Mouse (Mus musculus): ENCODE data around the gene Cbx2.

Cbx2 gene

DNA sequence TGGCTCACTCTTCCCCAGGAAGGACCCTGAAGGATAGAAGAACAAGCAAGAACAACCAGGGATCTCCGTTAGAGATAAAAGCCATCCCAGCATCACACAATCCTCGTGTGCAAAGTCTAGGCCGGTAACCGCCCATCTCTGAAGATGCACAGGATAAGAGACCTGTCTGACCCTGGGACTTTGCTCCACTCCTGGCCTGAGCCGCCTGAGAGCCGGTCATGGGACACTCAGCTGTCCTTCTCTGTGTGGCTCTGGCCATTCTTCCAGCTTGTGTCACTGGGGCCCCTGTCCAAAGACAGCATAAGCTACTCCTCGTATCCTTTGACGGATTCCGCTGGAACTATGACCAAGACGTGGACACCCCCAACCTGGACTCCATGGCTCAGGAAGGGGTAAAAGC is 34.8 kb upstream of the Cbx2 start, which contains the start of gene Enpp7:
Gene Enpp7, plus strand, starts transcription at position 190 of the 400 bp plus-strand sequence.
- H3K4me3 ChIP-seq (replicated peaks; ENCODE audit: low read length), result no peak within 1 kb of the TSS
- H3K9me3 ChIP-seq (ENCODE audit: low read length), result no peaks in the 10 kb centered on the region
- TF ChIP-seq CTCF (conservative IDR thresholded peaks at IDR 0.05; ENCODE audit: low read length) (no peak), POU5F1 (IDR thresholded peaks at IDR 0.05; ENCODE audit: borderline replicate concordance, low read length) (no peak), NANOG (IDR thresholded peaks at IDR 0.05; ENCODE audit: borderline replicate concordance, low read length) (no peak)
- no peaks in the 10 kb centered on the region for H3K36me3 ChIP-seq (ENCODE audit: insufficient read depth, low read length)
- peaks cover 22% of the 10 kb centered on the region for H3K4me1 ChIP-seq (replicated peaks; ENCODE audit: low read depth, low read length)
- peaks cover 31% of the 10 kb centered on the region for H3K27me3 ChIP-seq (ENCODE audit: insufficient read depth, low read length)

GRCm38 (mm10) chr11:118992781-118993180 is 30.0 kb upstream of the Cbx2 start:
- no peak for TF ChIP-seq NANOG (IDR thresholded peaks at IDR 0.05; ENCODE audit: borderline replicate concordance, low read length)
- no peak for TF ChIP-seq POU5F1 (IDR thresholded peaks at IDR 0.05; ENCODE audit: borderline replicate concordance, low read length)
- TF ChIP-seq CTCF (conservative IDR thresholded peaks at IDR 0.05; ENCODE audit: low read length), result no peak
- Histone ChIP-seq H3K4me1 (replicated peaks; ENCODE audit: low read depth, low read length) (peaks cover 24% of the 10 kb centered on the region), H3K27me3 (ENCODE audit: insufficient read depth, low read length) (peaks cover 59% of the 10 kb centered on the region), H3K36me3 (ENCODE audit: insufficient read depth, low read length) (no peaks in the 10 kb centered on the region), H3K9me3 (ENCODE audit: low read length) (no peaks in the 10 kb centered on the region), H3K4me3 (replicated peaks; ENCODE audit: low read length) (no peak overlapping the region)

DNA sequence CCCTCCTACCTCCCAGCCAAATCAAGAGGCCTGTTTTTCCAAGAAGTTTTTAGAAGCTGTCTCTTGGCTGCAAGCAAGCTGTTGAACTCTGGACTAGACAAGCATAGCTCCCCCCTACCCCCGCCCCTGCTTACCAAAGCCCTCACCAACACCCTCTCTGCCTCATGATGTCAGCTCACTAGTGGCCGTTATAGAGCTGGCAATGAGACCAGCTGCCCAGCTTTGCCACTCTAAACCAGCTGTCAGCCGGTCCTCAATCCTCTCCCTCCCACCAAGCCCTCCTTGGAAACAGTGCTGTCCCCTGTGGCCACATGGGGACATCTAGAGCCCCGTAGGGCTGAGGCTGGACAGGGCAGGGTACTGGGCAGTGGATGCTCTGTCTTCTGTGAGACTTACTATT is 27.3 kb upstream of the Cbx2 start:
- no peak overlapping the region for H3K4me3 ChIP-seq (replicated peaks; ENCODE audit: low read length)
- no peaks in the 10 kb centered on the region for H3K9me3 ChIP-seq (ENCODE audit: low read length)
- H3K4me1 ChIP-seq (replicated peaks; ENCODE audit: low read depth, low read length), result peaks cover 40% of the 10 kb centered on the region
- peaks cover 67% of the 10 kb centered on the region for H3K27me3 ChIP-seq (ENCODE audit: insufficient read depth, low read length)
- H3K36me3 ChIP-seq (ENCODE audit: insufficient read depth, low read length), result no peaks in the 10 kb centered on the region
- TF ChIP-seq NANOG (IDR thresholded peaks at IDR 0.05; ENCODE audit: borderline replicate concordance, low read length), result no peak
- TF ChIP-seq CTCF (conservative IDR thresholded peaks at IDR 0.05; ENCODE audit: low read length), result no peak
- no peak for TF ChIP-seq POU5F1 (IDR thresholded peaks at IDR 0.05; ENCODE audit: borderline replicate concordance, low read length)

DNA sequence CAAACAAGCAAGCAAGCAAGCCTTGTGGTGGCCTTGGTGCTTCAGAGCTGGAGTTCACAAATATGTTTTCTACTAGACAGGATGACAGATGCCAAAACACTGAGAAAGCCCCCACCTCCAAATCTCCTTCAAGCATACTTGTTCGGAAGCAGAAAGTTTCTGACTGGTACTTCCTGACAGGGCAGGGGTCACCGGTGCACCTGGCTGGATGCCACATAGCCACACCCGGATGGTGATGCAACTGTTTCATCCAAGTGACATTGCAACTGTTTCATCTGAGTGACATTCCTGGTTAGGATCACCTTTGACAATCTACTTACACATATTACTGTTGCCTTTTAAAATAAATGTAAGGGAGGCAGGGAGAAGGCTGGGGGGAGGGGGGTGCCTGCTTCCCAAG is 25.6 kb upstream of the Cbx2 start:
- no peak overlapping the region for H3K4me3 ChIP-seq (replicated peaks; ENCODE audit: low read length)
- TF ChIP-seq NANOG (IDR thresholded peaks at IDR 0.05; ENCODE audit: borderline replicate concordance, low read length) (no peak), POU5F1 (IDR thresholded peaks at IDR 0.05; ENCODE audit: borderline replicate concordance, low read length) (no peak), CTCF (conservative IDR thresholded peaks at IDR 0.05; ENCODE audit: low read length) (no peak)
- no peaks in the 10 kb centered on the region for H3K36me3 ChIP-seq (ENCODE audit: insufficient read depth, low read length)

GRCm38 (mm10) chr11:118998540-118999265 is 24.1 kb upstream of the Cbx2 start:
- Histone ChIP-seq H3K4me3 (replicated peaks; ENCODE audit: low read length) (peak overlapping the region; percentile 67), H3K9me3 (ENCODE audit: low read length) (no peaks in the 10 kb centered on the region), H3K4me1 (replicated peaks; ENCODE audit: low read depth, low read length) (peaks cover 36% of the 10 kb centered on the region), H3K27me3 (ENCODE audit: insufficient read depth, low read length) (peaks cover 76% of the 10 kb centered on the region), H3K36me3 (ENCODE audit: insufficient read depth, low read length) (no peaks in the 10 kb centered on the region)
- TF ChIP-seq NANOG (IDR thresholded peaks at IDR 0.05; ENCODE audit: borderline replicate concordance, low read length) (no peak), POU5F1 (IDR thresholded peaks at IDR 0.05; ENCODE audit: borderline replicate concordance, low read length) (no peak), CTCF (conservative IDR thresholded peaks at IDR 0.05; ENCODE audit: low read length) (peak; percentile 69)

More for the DNA sequence above, 25.6 kb upstream of the Cbx2 start:
- peaks cover 40% of the 10 kb centered on the region for H3K4me1 ChIP-seq (replicated peaks; ENCODE audit: low read depth, low read length)
- no peaks in the 10 kb centered on the region for H3K9me3 ChIP-seq (ENCODE audit: low read length)
- H3K27me3 ChIP-seq (ENCODE audit: insufficient read depth, low read length), result peaks cover 74% of the 10 kb centered on the region

DNA sequence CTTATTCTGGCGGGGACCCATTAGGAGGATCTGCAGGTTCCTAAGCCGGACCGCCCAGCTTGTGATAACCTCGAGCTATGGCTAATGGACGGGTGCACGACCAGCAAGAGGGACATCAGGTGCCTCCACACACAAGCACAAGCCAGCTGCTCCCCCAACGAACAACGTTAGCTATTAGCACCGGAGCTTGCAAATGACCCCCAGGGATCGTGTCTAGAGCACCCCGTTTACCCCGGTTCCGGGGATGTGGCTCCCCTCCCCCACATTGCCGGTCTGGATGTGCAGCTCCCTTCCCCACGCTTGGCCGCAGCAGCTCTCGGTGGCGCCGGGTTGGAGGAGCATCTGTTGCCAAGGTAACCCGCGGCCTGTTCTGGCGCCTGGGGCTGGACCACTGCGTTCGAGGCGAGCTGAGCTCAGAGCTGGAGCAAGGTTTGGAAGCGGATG is 23.4 kb upstream of the Cbx2 start:
- no peaks in the 10 kb centered on the region for H3K36me3 ChIP-seq (ENCODE audit: insufficient read depth, low read length)
- peaks cover 74% of the 10 kb centered on the region for H3K27me3 ChIP-seq (ENCODE audit: insufficient read depth, low read length)
- TF ChIP-seq NANOG (IDR thresholded peaks at IDR 0.05; ENCODE audit: borderline replicate concordance, low read length) (no peak), CTCF (conservative IDR thresholded peaks at IDR 0.05; ENCODE audit: low read length) (no peak), POU5F1 (IDR thresholded peaks at IDR 0.05; ENCODE audit: borderline replicate concordance, low read length) (no peak)
- H3K4me3 ChIP-seq (replicated peaks; ENCODE audit: low read length), result peak overlapping the region; percentile 67
- no peaks in the 10 kb centered on the region for H3K9me3 ChIP-seq (ENCODE audit: low read length)
- H3K4me1 ChIP-seq (replicated peaks; ENCODE audit: low read depth, low read length), result peaks cover 31% of the 10 kb centered on the region

GRCm38 (mm10) chr11:119000877-119001276 is 21.9 kb upstream of the Cbx2 start:
- TF ChIP-seq CTCF (conservative IDR thresholded peaks at IDR 0.05; ENCODE audit: low read length), result peak; percentile 62
- TF ChIP-seq POU5F1 (IDR thresholded peaks at IDR 0.05; ENCODE audit: borderline replicate concordance, low read length), result no peak
- no peak for TF ChIP-seq NANOG (IDR thresholded peaks at IDR 0.05; ENCODE audit: borderline replicate concordance, low read length)
- Histone ChIP-seq H3K36me3 (ENCODE audit: insufficient read depth, low read length) (no peaks in the 10 kb centered on the region), H3K27me3 (ENCODE audit: insufficient read depth, low read length) (peaks cover 69% of the 10 kb centered on the region), H3K9me3 (ENCODE audit: low read length) (no peaks in the 10 kb centered on the region), H3K4me1 (replicated peaks; ENCODE audit: low read depth, low read length) (peaks cover 18% of the 10 kb centered on the region), H3K4me3 (replicated peaks; ENCODE audit: low read length) (no peak overlapping the region)

- Histone ChIP-seq H3K36me3 (ENCODE audit: insufficient read depth, low read length) (no peaks in the 10 kb centered on the region), H3K27me3 (ENCODE audit: insufficient read depth, low read length) (peaks cover 63% of the 10 kb centered on the region), H3K4me3 (replicated peaks; ENCODE audit: low read length) (no peak overlapping the region), H3K9me3 (ENCODE audit: low read length) (no peaks in the 10 kb centered on the region), H3K4me1 (replicated peaks; ENCODE audit: low read depth, low read length) (peaks cover 18% of the 10 kb centered on the region)
- TF ChIP-seq POU5F1 (IDR thresholded peaks at IDR 0.05; ENCODE audit: borderline replicate concordance, low read length) (no peak), NANOG (IDR thresholded peaks at IDR 0.05; ENCODE audit: borderline replicate concordance, low read length) (no peak), CTCF (conservative IDR thresholded peaks at IDR 0.05; ENCODE audit: low read length) (no peak)
These were observed 21.2 kb upstream of the Cbx2 start for GRCm38 (mm10) chr11:119001493-119002128.

All from E14TG2a.4 (cell line).